Mouse (Mus musculus): ENCODE data around the gene Sec24d.

DNA sequence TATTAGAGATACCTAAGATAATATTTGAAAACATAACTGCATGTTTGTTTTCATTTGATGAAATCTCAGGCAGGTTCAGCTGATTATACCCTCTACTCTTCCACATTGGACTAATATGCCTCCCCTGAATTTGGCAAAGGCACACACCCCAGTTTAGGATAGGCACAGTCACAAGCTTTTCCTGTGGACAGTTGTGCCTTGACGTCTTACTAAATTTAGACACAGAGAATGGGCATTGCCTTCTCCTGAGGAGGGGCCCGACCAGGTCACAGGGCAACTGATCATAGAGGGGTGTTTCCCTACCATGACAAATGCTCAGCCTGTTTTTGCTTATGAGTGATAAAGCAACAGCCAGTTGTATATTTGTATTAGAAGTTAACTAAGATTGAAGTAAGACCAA lies 84.3 kb downstream of the Sec24d start:
- TF ChIP-seq EP300 (IDR thresholded peaks at IDR 0.05), result no peak
- no peak for TF ChIP-seq CTCF (IDR thresholded peaks at IDR 0.05)

Data from lung, postnatal 0 days (tissue).